Mouse (Mus musculus): Measurements from ENCODE around the gene Vmn2r83. TPM values are rescaled to one million over a fixed set of nuclear protein-coding genes. Genes with fewer than 3 reads are reported as not detected.

Vmn2r83 gene
- total and polyA plus RNA-seq, 2 experiments from 2014 or later, result not detected

DNA sequence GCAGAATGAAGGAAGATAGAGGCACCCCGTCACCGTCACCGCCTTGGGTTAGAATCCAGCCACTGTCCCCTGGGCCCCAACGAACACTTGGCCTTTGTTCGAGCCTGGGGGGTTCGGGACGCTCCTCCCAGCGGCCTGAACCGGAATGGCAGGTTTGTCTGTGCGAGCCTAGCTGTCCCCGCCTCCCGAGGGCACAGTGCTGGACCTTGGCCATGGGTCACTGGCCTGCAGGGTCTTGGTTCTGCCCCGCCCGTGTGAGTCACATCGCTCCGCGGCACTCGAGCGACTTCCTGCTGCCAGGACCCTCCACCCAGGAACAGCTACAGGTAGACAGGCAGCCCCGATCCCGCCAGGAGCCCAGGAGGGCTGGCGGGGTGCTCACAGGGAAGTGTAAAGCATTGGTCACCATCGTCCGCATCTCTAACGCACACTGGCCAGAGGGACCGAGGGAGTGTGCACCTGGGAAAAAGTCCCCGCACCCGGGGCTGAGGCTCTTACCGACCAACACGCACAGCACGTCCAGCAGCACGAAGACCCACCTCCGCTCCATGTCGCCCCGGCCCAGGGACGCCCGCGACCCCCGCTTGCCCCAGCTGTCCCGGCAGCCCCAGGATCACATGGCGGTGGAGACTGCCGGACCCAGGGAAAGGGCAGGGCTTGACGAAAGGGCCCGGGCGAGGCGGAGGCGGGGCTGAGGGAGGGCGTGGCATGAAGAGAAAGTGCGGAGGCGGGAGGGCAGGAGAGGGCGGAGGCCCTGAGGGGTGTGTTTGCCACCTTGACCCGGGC lies 64.8 kb downstream of the Vmn2r83 start, which contains the start of gene Plpp2:
Gene Plpp2, minus strand, starts transcription at position 671 of the 786 bp plus-strand sequence.
- WGBS, result under 1% methylated on average over 52 of the region's 52 CpGs
- Histone ChIP-seq H3K27ac (ENCODE audit: low read depth) (no peak within 1 kb of the TSS), H3K9ac (replicated peaks; ENCODE audit: low read depth, low read length) (peak within 1 kb of the TSS; percentile 61), H3K36me3 (replicated peaks; ENCODE audit: control insufficient read depth, insufficient read depth, low read length) (no peaks in the 10 kb centered on the region), H3K9me3 (replicated peaks; ENCODE audit: control insufficient read depth, low read length) (no peaks in the 10 kb centered on the region), H3K4me3 (ENCODE audit: low read depth, low read length) (peak within 1 kb of the TSS; percentile 67), H3K4me1 (ENCODE audit: control insufficient read depth, insufficient read depth) (peaks cover 10% of the 10 kb centered on the region), H3K27me3 (ENCODE audit: control insufficient read depth, insufficient read depth, low read length) (peaks cover 9% of the 10 kb centered on the region; the same call in 1 of the 2 replicates), H3K4me2 (ENCODE audit: low read depth, low read length) (peak within 1 kb of the TSS; percentile 97)
- DNase-seq (ENCODE audit: low spot score), result peak; percentile 51
- ATAC-seq (ENCODE audit: insufficient read depth, low read depth), result peak; percentile 77
- peak; percentile 49 for TF ChIP-seq CTCF (IDR thresholded peaks at IDR 0.05; ENCODE audit: low read depth)
- no peak for TF ChIP-seq EP300 (IDR thresholded peaks at IDR 0.05; ENCODE audit: low read depth)

DNA sequence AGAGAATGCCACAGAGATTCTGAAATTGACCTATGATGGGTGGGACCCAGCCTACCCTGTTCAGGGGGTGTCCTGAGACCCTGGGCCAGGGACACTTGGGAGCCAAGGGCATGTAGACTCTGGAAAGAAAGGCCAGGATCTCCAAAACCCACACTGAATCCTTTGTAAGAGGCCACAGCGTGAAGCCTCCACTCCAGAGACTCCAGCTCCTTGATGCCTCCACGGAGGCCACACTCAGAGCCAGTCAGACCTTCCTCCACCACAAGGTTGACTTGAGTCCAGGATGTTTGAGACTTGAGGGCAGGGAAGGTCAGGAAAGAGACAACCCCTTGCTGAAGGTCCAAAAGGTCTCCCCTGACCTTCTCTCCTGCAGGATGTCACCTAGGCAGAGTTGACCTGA lies 65.9 kb downstream of the Vmn2r83 start:
- TF ChIP-seq EP300 (IDR thresholded peaks at IDR 0.05; ENCODE audit: low read depth) (no peak), CTCF (IDR thresholded peaks at IDR 0.05; ENCODE audit: low read depth) (no peak)
- Histone ChIP-seq H3K27me3 (ENCODE audit: control insufficient read depth, insufficient read depth, low read length) (peaks cover 9% of the 10 kb centered on the region; the same call in 1 of the 2 replicates), H3K4me2 (ENCODE audit: low read depth, low read length) (no peak overlapping the region), H3K9me3 (replicated peaks; ENCODE audit: control insufficient read depth, low read length) (no peaks in the 10 kb centered on the region), H3K27ac (ENCODE audit: low read depth) (no peak overlapping the region), H3K36me3 (replicated peaks; ENCODE audit: control insufficient read depth, insufficient read depth, low read length) (0 out of 2 replicates have a peak, but pooled peaks cover 3% of the 10 kb centered on the region), H3K4me3 (ENCODE audit: low read depth, low read length) (no peak overlapping the region), H3K4me1 (ENCODE audit: control insufficient read depth, insufficient read depth) (peaks cover 10% of the 10 kb centered on the region), H3K9ac (replicated peaks; ENCODE audit: low read depth, low read length) (no peak overlapping the region)
- no peak for ATAC-seq (ENCODE audit: insufficient read depth, low read depth)
- 83% methylated on average over 2 of the region's 2 CpGs for WGBS
- no peak for DNase-seq (ENCODE audit: low spot score)

DNA sequence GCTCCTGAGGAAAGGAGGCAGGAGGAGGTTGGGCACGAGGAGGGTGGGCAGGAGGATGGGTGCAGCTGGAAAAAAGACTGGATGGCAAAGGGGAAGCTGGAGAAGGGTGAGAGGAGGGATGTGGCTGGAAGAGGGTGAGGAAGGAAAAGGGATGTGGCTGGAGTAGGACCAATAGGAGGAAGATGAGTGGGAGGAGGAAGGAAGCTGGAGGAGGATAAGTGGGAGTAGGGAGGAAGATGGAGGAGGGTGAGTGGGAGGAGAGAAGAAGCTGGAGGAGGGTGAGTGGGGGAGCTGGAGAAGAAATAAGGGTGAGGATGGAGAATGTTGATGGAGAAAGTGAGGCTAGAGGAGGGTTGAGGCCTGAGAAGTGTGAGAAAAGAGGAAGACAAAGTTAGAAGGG lies 66.9 kb downstream of the Vmn2r83 start:
- no peak overlapping the region for H3K9ac ChIP-seq (replicated peaks; ENCODE audit: low read depth, low read length)
- ATAC-seq (ENCODE audit: insufficient read depth, low read depth) (no peak), DNase-seq (ENCODE audit: low spot score) (no peak)
- H3K4me1 ChIP-seq (ENCODE audit: control insufficient read depth, insufficient read depth), result peaks cover 10% of the 10 kb centered on the region
- TF ChIP-seq CTCF (IDR thresholded peaks at IDR 0.05; ENCODE audit: low read depth), result no peak
- no peak for TF ChIP-seq EP300 (IDR thresholded peaks at IDR 0.05; ENCODE audit: low read depth)
- no peak overlapping the region for H3K4me3 ChIP-seq (ENCODE audit: low read depth, low read length)
- no peak overlapping the region for H3K4me2 ChIP-seq (ENCODE audit: low read depth, low read length)
- 69% methylated on average over 1 of the region's 1 CpGs for WGBS
- H3K27me3 ChIP-seq (ENCODE audit: control insufficient read depth, insufficient read depth, low read length), result peaks cover 9% of the 10 kb centered on the region; the same call in 1 of the 2 replicates
- peaks cover 13% of the 10 kb centered on the region for H3K36me3 ChIP-seq (replicated peaks; ENCODE audit: control insufficient read depth, insufficient read depth, low read length)
- no peaks in the 10 kb centered on the region for H3K9me3 ChIP-seq (replicated peaks; ENCODE audit: control insufficient read depth, low read length)
- H3K27ac ChIP-seq (ENCODE audit: low read depth), result no peak overlapping the region

DNA sequence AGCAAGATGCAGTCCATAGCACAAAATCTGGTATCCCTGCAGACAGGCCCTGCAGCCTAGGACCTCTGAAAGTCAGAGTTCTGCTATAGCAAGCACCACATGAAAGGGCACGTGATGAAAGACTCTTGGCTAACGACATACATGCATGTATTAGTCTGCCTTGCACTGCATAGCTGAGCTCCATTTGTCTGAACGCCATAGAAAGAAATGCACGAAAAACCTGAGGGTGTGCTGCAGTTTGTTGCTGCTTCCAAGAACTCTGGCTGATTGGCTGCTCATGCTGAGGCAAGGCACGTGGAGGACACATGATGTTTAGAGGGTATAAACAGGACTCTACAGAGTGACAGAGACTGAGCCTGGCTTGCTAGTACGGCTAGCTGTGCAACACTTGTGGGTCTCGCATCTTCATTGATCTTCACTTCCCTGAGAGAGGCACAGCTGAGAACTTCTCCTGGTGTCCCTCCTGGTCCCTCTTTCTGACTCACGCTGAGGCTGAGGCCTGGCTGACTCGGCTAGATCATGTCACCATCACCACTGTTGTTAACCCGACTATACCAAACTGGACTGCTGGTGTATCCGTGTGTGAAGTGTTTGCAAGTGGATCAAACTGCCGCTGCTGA lies 68.0 kb downstream of the Vmn2r83 start:
- no peak for ATAC-seq (ENCODE audit: insufficient read depth, low read depth)
- peaks cover 10% of the 10 kb centered on the region for H3K4me1 ChIP-seq (ENCODE audit: control insufficient read depth, insufficient read depth)
- 74% methylated on average over 12 of the region's 12 CpGs for WGBS
- H3K9me3 ChIP-seq (replicated peaks; ENCODE audit: control insufficient read depth, low read length), result no peaks in the 10 kb centered on the region
- no peak overlapping the region for H3K27ac ChIP-seq (ENCODE audit: low read depth)
- H3K27me3 ChIP-seq (ENCODE audit: control insufficient read depth, insufficient read depth, low read length), result peaks cover 9% of the 10 kb centered on the region; the same call in 1 of the 2 replicates
- H3K4me3 ChIP-seq (ENCODE audit: low read depth, low read length), result no peak overlapping the region
- H3K4me2 ChIP-seq (ENCODE audit: low read depth, low read length), result no peak overlapping the region
- peaks cover 25% of the 10 kb centered on the region for H3K36me3 ChIP-seq (replicated peaks; ENCODE audit: control insufficient read depth, insufficient read depth, low read length)
- TF ChIP-seq EP300 (IDR thresholded peaks at IDR 0.05; ENCODE audit: low read depth), result no peak
- no peak overlapping the region for H3K9ac ChIP-seq (replicated peaks; ENCODE audit: low read depth, low read length)
- DNase-seq (ENCODE audit: low spot score), result no peak

DNA sequence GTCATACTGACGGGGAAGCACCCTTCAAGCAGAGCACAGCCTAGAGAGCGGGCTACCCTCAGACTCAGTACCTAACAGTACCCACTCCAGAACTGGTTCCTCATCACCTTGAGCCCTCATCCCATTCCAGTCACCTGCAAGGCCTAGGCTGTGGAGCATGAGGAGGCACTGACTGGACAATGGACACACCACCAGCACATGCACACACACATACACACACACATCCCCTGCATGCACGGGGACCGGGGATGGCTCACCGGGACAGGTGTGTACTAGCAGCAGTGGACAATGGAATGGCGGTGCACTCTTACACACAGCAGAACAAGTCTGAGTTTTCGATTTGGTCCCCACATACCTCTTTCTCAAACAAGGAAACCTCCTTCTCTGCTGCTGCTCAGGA lies 68.7 kb downstream of the Vmn2r83 start:
- H3K36me3 ChIP-seq (replicated peaks; ENCODE audit: control insufficient read depth, insufficient read depth, low read length), result peaks cover 32% of the 10 kb centered on the region
- no peak for ATAC-seq (ENCODE audit: insufficient read depth, low read depth)
- no peak for DNase-seq (ENCODE audit: low spot score)

More for the DNA sequence above, 68.7 kb downstream of the Vmn2r83 start:
- H3K4me3 ChIP-seq (ENCODE audit: low read depth, low read length), result no peak overlapping the region
- H3K27ac ChIP-seq (ENCODE audit: low read depth), result no peak overlapping the region
- H3K27me3 ChIP-seq (ENCODE audit: control insufficient read depth, insufficient read depth, low read length), result peaks cover 9% of the 10 kb centered on the region; the same call in 1 of the 2 replicates
- H3K4me2 ChIP-seq (ENCODE audit: low read depth, low read length), result no peak overlapping the region
- TF ChIP-seq EP300 (IDR thresholded peaks at IDR 0.05; ENCODE audit: low read depth) (no peak), CTCF (IDR thresholded peaks at IDR 0.05; ENCODE audit: low read depth) (no peak)
- 85% methylated on average over 7 of the region's 7 CpGs for WGBS
- H3K9me3 ChIP-seq (replicated peaks; ENCODE audit: control insufficient read depth, low read length), result no peaks in the 10 kb centered on the region
- H3K9ac ChIP-seq (replicated peaks; ENCODE audit: low read depth, low read length), result no peak overlapping the region
- peaks cover 10% of the 10 kb centered on the region for H3K4me1 ChIP-seq (ENCODE audit: control insufficient read depth, insufficient read depth)

Data from heart, postnatal 0 days (tissue).